Mouse (Mus musculus) myocyte (in vitro differentiated cells): Measurements from ENCODE around the gene Rasal3.

Experiments
- MYOG ChIP-seq, 3 experiments: IDR thresholded peaks; one replicate each; pipeline ENCODE4 v1.6.1; 2011; ENCODE audit warnings: control low read depth in 2 of 3, low read depth in 2 of 3, mild to moderate bottlenecking in 2 of 3; ENCODE audit not compliant: insufficient read length in 2 of 3, control insufficient read depth in 1 of 3, insufficient read depth in 1 of 3
- POLR2A ChIP-seq: IDR thresholded peaks from one replicate; pipeline ENCODE4 v1.6.1; 2011; ENCODE audit warnings: low read depth, mild to moderate bottlenecking, control low read depth, moderate library complexity; ENCODE audit not compliant: insufficient read length
- REST ChIP-seq: IDR thresholded peaks from one replicate; pipeline ENCODE4 v1.6.1; 2011; ENCODE audit warnings: mild to moderate bottlenecking, control low read depth, moderate library complexity; ENCODE audit not compliant: insufficient read depth, insufficient read length

GRCm38 (mm10) chr17:32388370-32389100, 14.8 kb downstream of the Rasal3 start:
- TF ChIP-seq REST (no peak), POLR2A (no peak), MYOG (IDR thresholded peaks at IDR 0.05; ENCODE audit: control insufficient read depth in 1 of 3, insufficient read depth in 1 of 3, insufficient read length in 2 of 3, low read depth in 2 of 3) (peak in 1 of 3 experiments; percentile 11)
